Mouse (Mus musculus): ENCODE results near the gene Dock6. TPM values are rescaled to one million over a fixed set of nuclear protein-coding genes. Genes with fewer than 3 reads are reported as not detected.

The Dock6 gene
- polyA plus RNA-seq, 1 experiment from 2014 or later, result 21.3 TPM

GRCm38 (mm10) chr9:21750370-21750769 lies 102.1 kb downstream of the Dock6 start:
- ATAC-seq (ENCODE audit: low read depth), result no peak
- H3K4me2 ChIP-seq, result no peak overlapping the region
- H3K9ac ChIP-seq, result no peak overlapping the region

More at GRCm38 (mm10) chr9:21750370-21750769, 102.1 kb downstream of the Dock6 start:
- no peak overlapping the region for H3K27ac ChIP-seq (replicated peaks)
- no peaks in the 10 kb centered on the region for H3K4me1 ChIP-seq (replicated peaks)
- peaks cover 43% of the 10 kb centered on the region for H3K36me3 ChIP-seq
- no peak overlapping the region for H3K4me3 ChIP-seq
- no peaks in the 10 kb centered on the region for H3K27me3 ChIP-seq
- no peaks in the 10 kb centered on the region for H3K9me3 ChIP-seq
- WGBS, result 77% methylated on average over 3 of the region's 3 CpGs

Small RNAs within 50 kb of the gene (microRNA-seq; reads per million reads assigned to microRNA genes)
- gene Mir7083, result 3.1 reads per million, percentile 14 among the genes with 10 or more reads in this experiment

Other genes starting within 250 kb of the Dock6 start
- 149 and 160 TPM in 2 replicates for gene Smarca4, start 236.5 kb downstream of the Dock6 start, polyA plus RNA-seq (2015; fragmentation: Nextera tagmentation; extraction: Ambion mirVana)
- 13.8 and 16.1 TPM in 2 replicates for gene Ldlr, start 129.2 kb downstream of the Dock6 start, polyA plus RNA-seq (2015; fragmentation: Nextera tagmentation; extraction: Ambion mirVana)
- gene Spc24, start 92.3 kb downstream of the Dock6 start, polyA plus RNA-seq (2015; fragmentation: Nextera tagmentation; extraction: Ambion mirVana), result 17.5 and 21.0 TPM in 2 replicates
- 5.3 and 5.9 TPM in 2 replicates for gene Kank2, start 53.9 kb downstream of the Dock6 start, polyA plus RNA-seq (2015; fragmentation: Nextera tagmentation; extraction: Ambion mirVana)
- 0.46 and 0.72 TPM in 2 replicates for gene Angptl8, start 17.1 kb downstream of the Dock6 start, polyA plus RNA-seq (2015; fragmentation: Nextera tagmentation; extraction: Ambion mirVana)
- gene Rab3d, start 65.6 kb upstream of the Dock6 start, polyA plus RNA-seq (2015; fragmentation: Nextera tagmentation; extraction: Ambion mirVana), result 25.9 and 26.2 TPM in 2 replicates
- gene Ccdc159, start 74.8 kb upstream of the Dock6 start, polyA plus RNA-seq (2015; fragmentation: Nextera tagmentation; extraction: Ambion mirVana), result 7.6 and 8.3 TPM in 2 replicates
- gene Tmem205, start 74.9 kb upstream of the Dock6 start, polyA plus RNA-seq (2015; fragmentation: Nextera tagmentation; extraction: Ambion mirVana), result 41.7 and 47.4 TPM in 2 replicates
- 69.5 and 73.1 TPM in 2 replicates for gene Plppr2, start 84.4 kb upstream of the Dock6 start, polyA plus RNA-seq (2015; fragmentation: Nextera tagmentation; extraction: Ambion mirVana)
- 8.8 and 10.7 TPM in 2 replicates for gene Swsap1, start 103.1 kb upstream of the Dock6 start, polyA plus RNA-seq (2015; fragmentation: Nextera tagmentation; extraction: Ambion mirVana)
- gene Epor, start 110.9 kb upstream of the Dock6 start, polyA plus RNA-seq (2015; fragmentation: Nextera tagmentation; extraction: Ambion mirVana), result 2.1 and 2.8 TPM in 2 replicates
- 1.7 and 1.9 TPM in 2 replicates for gene Rgl3, start 136.8 kb upstream of the Dock6 start, polyA plus RNA-seq (2015; fragmentation: Nextera tagmentation; extraction: Ambion mirVana)
- 3.2 and 3.8 TPM in 2 replicates for gene Ccdc151, start 150.0 kb upstream of the Dock6 start, polyA plus RNA-seq (2015; fragmentation: Nextera tagmentation; extraction: Ambion mirVana)
- gene Prkcsh, start 150.2 kb upstream of the Dock6 start, polyA plus RNA-seq (2015; fragmentation: Nextera tagmentation; extraction: Ambion mirVana), result 101 and 108 TPM in 2 replicates
- gene Elavl3, start 199.4 kb upstream of the Dock6 start, polyA plus RNA-seq (2015; fragmentation: Nextera tagmentation; extraction: Ambion mirVana), result 82.7 and 86.9 TPM in 2 replicates
- gene Gm49318, start 218.6 kb upstream of the Dock6 start, polyA plus RNA-seq (2015; fragmentation: Nextera tagmentation; extraction: Ambion mirVana), result not detected in 2 replicates
- 16.5 and 16.6 TPM in 2 replicates for gene Zfp653, start 218.7 kb upstream of the Dock6 start, polyA plus RNA-seq (2015; fragmentation: Nextera tagmentation; extraction: Ambion mirVana)
- gene Ecsit, start 232.8 kb upstream of the Dock6 start, polyA plus RNA-seq (2015; fragmentation: Nextera tagmentation; extraction: Ambion mirVana), result 47.9 and 57.8 TPM in 2 replicates
- gene Cnn1, start 246.6 kb upstream of the Dock6 start, polyA plus RNA-seq (2015; fragmentation: Nextera tagmentation; extraction: Ambion mirVana), result 2.6 and 2.9 TPM in 2 replicates

All from neural tube, embryonic 13.5 days (tissue).